Mouse (Mus musculus) spleen, adult 2 months (tissue): ENCODE results near the gene Sf3b2.

ENCODE experiments used
- CTCF ChIP-seq: fragments of 200-500 bp; IDR thresholded peaks from 2 replicates; pipeline ENCODE4 v1.5.1; 2011; ENCODE audit warnings: mild to moderate bottlenecking, inconsistent platforms; ENCODE audit not compliant: insufficient read depth, insufficient read length, insufficient replicate concordance; ENCODE audit errors: extremely low read depth
- POLR2A ChIP-seq: fragments of 200-500 bp; IDR thresholded peaks from 2 replicates; pipeline ENCODE4 v1.6.1; 2011; ENCODE audit warnings: low read depth, low read length, inconsistent platforms

DNA sequence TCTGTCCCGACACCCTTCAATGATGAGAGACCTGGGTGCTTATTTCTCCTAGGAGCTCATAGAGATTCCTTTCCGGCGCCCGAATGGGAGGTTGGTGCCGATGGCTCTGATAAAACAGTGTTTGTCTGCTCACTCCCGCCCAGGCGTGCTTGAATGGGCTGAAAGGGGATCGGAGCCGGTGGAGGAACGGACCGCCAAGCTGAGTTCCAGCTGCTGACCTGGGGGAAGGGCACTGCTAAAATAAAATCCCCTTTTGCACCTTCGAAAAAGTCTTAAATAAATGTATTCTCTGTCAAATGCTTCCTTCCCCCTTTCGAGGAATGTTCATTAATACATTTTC, 451 bp upstream of the Sf3b2 start:
- TF ChIP-seq POLR2A (no peak), CTCF (no peak)
